Mouse (Mus musculus) heart, embryonic 11.5 days (tissue): ENCODE data around the gene Gne. TPM values are rescaled to one million over a fixed set of nuclear protein-coding genes. Genes with fewer than 3 reads are reported as not detected.
A peak's percentile ranks its signal among the peaks of the same experiment; 100 is the strongest.

Source experiments
- ATAC-seq: fragments of 200-750 bp; cut with Nextera tagmentation; replicated peaks from 2 replicates; pipeline ENCODE4 v1.8.0; 2017; ENCODE audit warnings: moderate library complexity; ENCODE audit not compliant: insufficient number of reproducible peaks, low FRiP score, low TSS enrichment
- H3K27ac ChIP-seq: fragments of 300-500 bp; sonication (generic); 2 replicates; pipeline ENCODE4 v1.5.1; 2014; ENCODE audit warnings: mild to moderate bottlenecking, low read depth, low read length
- H3K27me3 ChIP-seq: fragments of 300-500 bp; sonication (generic); 2 replicates; pipeline ENCODE4 v1.6.1; 2014; ENCODE audit warnings: mild to moderate bottlenecking, low read length, mixed read lengths; ENCODE audit not compliant: control insufficient read depth, insufficient read depth
- H3K36me3 ChIP-seq: fragments of 300-500 bp; sonication (generic); 2 replicates; pipeline ENCODE4 v1.6.1; 2014; ENCODE audit warnings: mild to moderate bottlenecking, low read length, moderate library complexity, mixed read lengths; ENCODE audit not compliant: control insufficient read depth, insufficient read depth
- H3K4me1 ChIP-seq: fragments of 300-500 bp; sonication (generic); 2 replicates; pipeline ENCODE4 v1.6.1; 2014; ENCODE audit warnings: low read length; ENCODE audit not compliant: control insufficient read depth, insufficient read depth
- H3K4me2 ChIP-seq: fragments of 300-500 bp; sonication (generic); 2 replicates; pipeline ENCODE4 v1.6.1; 2014; ENCODE audit warnings: mild to moderate bottlenecking, moderate library complexity
- H3K4me3 ChIP-seq: fragments of 300-500 bp; sonication (generic); 2 replicates; pipeline ENCODE4 v1.5.1; 2014; ENCODE audit warnings: low read depth, low read length
- H3K9ac ChIP-seq: fragments of 300-500 bp; sonication (generic); 2 replicates; pipeline ENCODE4 v1.6.1; 2014; ENCODE audit warnings: mild to moderate bottlenecking, low read depth, low read length, moderate library complexity
- H3K9me3 ChIP-seq: fragments of 300-500 bp; sonication (generic); replicated peaks from 2 replicates; pipeline ENCODE4 v1.6.1; 2016; ENCODE audit warnings: low read length; ENCODE audit not compliant: control insufficient read depth
- WGBS: fragments of 180-500 bp; shearing (Covaris S2); extraction: QIAGEN DNeasy Blood & Tissue Kit; methylation state at CpG from one replicate; pipeline ENCODE4 v1.1.7; 2014; ENCODE audit not compliant: insufficient replicate concordance; 5-methylcytosine and 5-hydroxymethylcytosine counted together
- polyA plus RNA-seq: library from polyadenylated mRNA; unstranded; fragments of >200 nt; fragmentation: Nextera tagmentation; extraction: Ambion mirVana; gene quantifications from 2 replicates; pipeline ENCODE4 v1.2.1, GENCODE M21; 2014

The Gne gene
- polyA plus RNA-seq = 31.1 and 32.1 TPM in 2 replicates

DNA sequence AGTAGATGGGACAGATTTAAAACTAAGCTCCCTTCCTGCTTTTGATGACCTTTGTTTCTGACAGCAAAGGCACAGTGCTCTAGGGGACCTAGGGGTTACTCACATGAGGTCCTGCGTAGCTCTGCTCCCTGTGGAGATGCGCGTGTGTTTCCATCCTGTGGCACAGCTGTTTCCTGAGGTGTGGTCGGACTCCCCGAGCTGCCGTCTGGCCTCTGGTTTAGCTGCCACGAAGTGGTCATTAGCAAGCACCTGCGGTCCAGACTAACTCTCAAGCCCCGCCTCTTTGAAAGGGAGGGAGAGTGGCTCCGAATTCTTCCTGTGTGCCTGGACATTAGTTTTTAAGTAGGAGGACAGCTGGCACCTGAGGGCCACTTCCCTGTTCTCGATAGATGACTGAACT, at the start of gene Gne:
Gene Gne, minus strand, starts transcription at position 233 of the 400 bp plus-strand sequence.
- WGBS = 15% methylated on average over 11 of the region's 11 CpGs

DNA sequence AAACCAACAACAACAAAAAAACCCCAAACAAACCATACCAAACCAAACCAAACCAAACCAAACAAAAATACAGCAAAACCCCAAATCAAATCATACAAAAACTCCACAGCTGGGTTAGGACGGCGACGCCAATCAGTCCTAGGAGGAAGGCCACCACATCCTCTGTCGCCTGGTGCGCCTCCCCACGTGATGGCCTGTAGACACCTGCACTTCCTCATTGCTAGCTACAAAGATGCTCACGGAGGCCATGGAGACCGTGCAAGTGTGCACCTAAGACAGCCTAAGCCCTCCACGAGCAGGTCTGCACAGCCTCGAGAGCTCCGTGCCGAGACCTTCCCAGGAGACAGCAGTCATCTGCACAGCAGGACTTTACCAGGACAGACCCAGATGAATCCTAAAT, 42.8 kb upstream of the Gne start:
- Histone ChIP-seq H3K4me3 (no peak overlapping the region), H3K36me3 (peaks cover 17% of the 10 kb centered on the region), H3K4me2 (no peak overlapping the region), H3K9me3 (no peaks in the 10 kb centered on the region), H3K27ac (no peak overlapping the region), H3K27me3 (no peaks in the 10 kb centered on the region), H3K9ac (no peak overlapping the region), H3K4me1 (no peaks in the 10 kb centered on the region)
- ATAC-seq = no peak
- 94% methylated on average over 12 of the region's 12 CpGs for WGBS

More for the DNA sequence above, at the start of gene Gne:
- Histone ChIP-seq H3K27me3 (no peaks in the 10 kb centered on the region), H3K4me2 (peak within 1 kb of the TSS; percentile 23; the same call in 1 of the 2 replicates), H3K4me1 (no peaks in the 10 kb centered on the region), H3K4me3 (no peak within 1 kb of the TSS), H3K36me3 (no peaks in the 10 kb centered on the region), H3K9me3 (no peaks in the 10 kb centered on the region), H3K9ac (no peak within 1 kb of the TSS; the same call in 1 of the 2 replicates), H3K27ac (no peak within 1 kb of the TSS)
- ATAC-seq = no peak

DNA sequence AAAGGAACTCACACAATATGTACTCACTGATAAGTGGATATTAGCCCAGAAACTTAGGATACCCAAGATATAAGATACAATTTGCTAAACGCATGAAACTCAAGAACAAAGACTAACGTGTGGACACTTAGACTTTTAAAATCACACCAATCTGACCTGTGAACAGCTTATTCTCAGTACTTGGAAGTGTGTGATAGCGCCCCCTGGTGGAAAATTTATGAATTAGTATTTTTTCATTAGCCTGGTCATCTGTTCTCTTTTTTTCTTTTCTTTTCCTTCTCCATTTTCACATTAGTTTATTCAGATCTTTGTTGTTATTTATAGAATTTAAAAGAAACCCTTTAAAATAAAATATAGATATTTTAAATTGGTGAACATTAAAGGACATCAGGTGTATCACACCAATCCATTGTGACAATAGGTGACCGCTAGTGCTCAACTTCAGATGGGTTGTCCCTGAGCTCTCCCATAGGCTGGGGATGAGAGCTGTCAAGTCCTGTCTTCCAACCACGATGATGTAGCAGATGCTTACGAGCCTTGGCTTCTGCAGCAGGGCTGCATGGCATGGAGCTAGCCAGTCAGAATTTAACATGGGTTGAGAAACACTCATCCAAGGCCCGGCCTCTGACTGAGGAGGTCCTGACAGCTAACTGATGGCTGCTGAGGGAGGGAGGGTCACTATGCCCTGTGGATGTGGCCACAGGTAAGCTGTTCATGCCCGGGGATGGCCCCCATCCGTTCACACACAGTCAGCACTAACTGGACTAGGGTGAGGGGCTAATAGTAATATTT, 35.6 kb upstream of the Gne start:
- no peak for ATAC-seq
- WGBS = 51% methylated on average over 9 of the region's 9 CpGs
- no peak overlapping the region for H3K27ac ChIP-seq

DNA sequence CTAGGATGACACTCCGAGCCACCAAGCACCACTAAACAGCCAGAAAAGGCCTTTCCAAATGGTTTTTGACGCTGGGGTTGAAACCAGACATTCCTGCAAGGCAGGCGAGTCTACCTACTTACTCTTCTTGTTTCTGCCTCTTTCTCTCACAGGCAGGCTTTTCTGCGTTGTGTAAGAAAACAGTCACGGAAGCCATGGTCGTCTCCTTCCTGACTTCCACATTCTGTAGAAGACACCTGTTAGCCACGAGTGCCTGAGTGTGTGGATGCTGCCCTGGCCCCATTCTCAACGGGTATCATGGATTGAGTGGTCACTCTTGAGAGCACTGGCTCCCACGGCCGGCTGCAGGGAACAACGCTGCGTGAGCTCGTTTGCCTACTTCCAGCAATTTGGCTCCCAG, 31.1 kb upstream of the Gne start:
- ATAC-seq = no peak
- H3K4me3 ChIP-seq = no peak overlapping the region
- no peak overlapping the region for H3K4me2 ChIP-seq
- 0 out of 2 replicates have a peak, but pooled peaks cover 6% of the 10 kb centered on the region for H3K4me1 ChIP-seq
- no peaks in the 10 kb centered on the region for H3K36me3 ChIP-seq
- no peak overlapping the region for H3K27ac ChIP-seq
- H3K9me3 ChIP-seq = no peaks in the 10 kb centered on the region
- 84% methylated on average over 13 of the region's 13 CpGs for WGBS
- no peaks in the 10 kb centered on the region for H3K27me3 ChIP-seq
- no peak overlapping the region for H3K9ac ChIP-seq

More for the DNA sequence above, 35.6 kb upstream of the Gne start:
- no peak overlapping the region for H3K9ac ChIP-seq
- H3K4me1 ChIP-seq = no peaks in the 10 kb centered on the region
- no peaks in the 10 kb centered on the region for H3K36me3 ChIP-seq
- no peaks in the 10 kb centered on the region for H3K9me3 ChIP-seq
- H3K4me3 ChIP-seq = no peak overlapping the region
- H3K4me2 ChIP-seq = no peak overlapping the region
- H3K27me3 ChIP-seq = no peaks in the 10 kb centered on the region

DNA sequence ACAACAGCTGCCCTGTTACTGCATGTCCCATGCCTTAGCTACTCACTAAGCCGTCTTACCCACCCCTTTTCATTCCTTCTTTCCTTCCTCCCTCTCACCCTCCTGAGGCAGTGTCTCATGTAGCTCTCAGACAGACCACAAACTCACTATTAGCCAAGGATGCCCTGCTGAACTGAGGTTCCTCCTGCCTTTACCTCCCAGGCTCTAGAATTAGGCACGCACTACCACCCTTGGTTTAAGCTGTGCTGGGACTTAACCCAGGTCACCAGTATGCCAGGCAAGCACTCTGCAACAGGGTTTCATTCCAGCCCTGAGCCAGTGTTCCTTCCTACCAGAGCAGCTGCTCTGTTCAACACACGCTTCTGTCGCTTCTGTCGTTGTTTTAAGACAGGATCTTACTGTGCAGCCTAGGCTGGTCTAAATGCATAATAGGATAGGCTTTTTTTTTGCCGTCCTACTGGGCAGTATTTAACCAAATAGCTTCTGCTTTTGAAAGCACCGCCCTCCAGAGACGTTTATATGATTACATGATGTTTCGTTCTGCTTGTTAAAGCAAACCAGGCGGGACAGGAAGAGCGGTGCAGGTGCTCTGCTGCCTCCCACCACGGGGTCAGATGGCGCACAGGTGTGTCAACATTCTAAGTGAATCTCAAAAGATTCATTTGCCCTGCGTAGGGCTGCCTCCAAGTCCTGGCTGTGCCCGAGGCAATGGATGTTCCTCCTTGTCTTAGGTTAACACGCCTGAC, 29.6 kb upstream of the Gne start:
- no peaks in the 10 kb centered on the region for H3K9me3 ChIP-seq
- H3K9ac ChIP-seq = no peak overlapping the region
- no peak; the same call in 1 of the 2 replicates for ATAC-seq
- no peaks in the 10 kb centered on the region for H3K36me3 ChIP-seq
- H3K27ac ChIP-seq = no peak overlapping the region
- 48% methylated on average over 16 of the region's 16 CpGs for WGBS
- no peak overlapping the region for H3K4me3 ChIP-seq
- H3K4me1 ChIP-seq = 0 out of 2 replicates have a peak, but pooled peaks cover 6% of the 10 kb centered on the region
- H3K4me2 ChIP-seq = no peak overlapping the region
- H3K27me3 ChIP-seq = no peaks in the 10 kb centered on the region

DNA sequence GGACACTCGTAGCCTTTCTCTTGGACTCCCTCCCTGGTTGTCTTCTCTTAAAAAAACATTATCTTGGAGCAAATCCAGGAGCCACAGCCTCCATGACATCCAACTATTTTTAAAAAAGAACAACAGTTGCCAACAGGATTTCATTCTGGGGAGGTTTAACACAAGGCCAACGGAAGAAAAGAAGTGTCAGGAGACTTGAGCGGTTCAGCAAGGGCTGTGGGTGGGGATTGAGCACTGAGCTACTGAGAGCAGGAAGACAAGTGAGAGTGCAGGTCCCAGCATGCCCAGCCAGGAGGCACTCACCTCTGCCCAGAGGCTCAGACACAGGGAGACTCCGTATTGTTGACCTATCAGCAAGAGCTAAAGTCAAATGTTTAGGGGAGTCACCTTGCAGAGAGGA, 28.8 kb upstream of the Gne start:
- H3K9ac ChIP-seq = no peak overlapping the region
- ATAC-seq = no peak
- H3K4me2 ChIP-seq = 0 out of 2 replicates have a peak overlapping the region, but pooled peaks have one; percentile 2
- no peaks in the 10 kb centered on the region for H3K36me3 ChIP-seq
- 17% methylated on average over 4 of the region's 4 CpGs for WGBS
- 0 out of 2 replicates have a peak, but pooled peaks cover 6% of the 10 kb centered on the region for H3K4me1 ChIP-seq
- no peak overlapping the region for H3K4me3 ChIP-seq
- no peaks in the 10 kb centered on the region for H3K27me3 ChIP-seq
- H3K9me3 ChIP-seq = no peaks in the 10 kb centered on the region
- no peak overlapping the region for H3K27ac ChIP-seq

DNA sequence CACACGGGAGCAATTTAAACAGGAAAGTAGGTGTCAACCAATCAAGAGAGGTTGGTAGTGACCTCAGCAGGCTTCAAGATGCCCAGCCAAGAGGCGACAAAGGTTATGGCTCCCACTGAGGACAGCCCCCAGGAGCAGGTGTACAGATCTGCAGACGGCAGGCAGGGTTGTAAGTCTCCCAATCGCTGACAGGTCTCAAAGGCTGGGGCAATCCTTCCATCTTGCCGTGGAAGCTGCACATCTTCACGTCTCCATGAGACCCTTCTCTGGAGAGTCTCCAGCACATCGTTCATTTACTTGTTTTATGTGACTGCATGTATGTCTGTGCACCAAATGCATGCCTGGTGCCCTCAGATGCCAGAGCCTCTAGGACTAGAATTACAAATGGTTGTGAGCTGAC, 26.8 kb upstream of the Gne start:
- H3K27ac ChIP-seq = no peak overlapping the region
- WGBS = 75% methylated on average over 7 of the region's 7 CpGs
- H3K36me3 ChIP-seq = no peaks in the 10 kb centered on the region
- H3K9me3 ChIP-seq = no peaks in the 10 kb centered on the region
- H3K4me3 ChIP-seq = no peak overlapping the region
- H3K27me3 ChIP-seq = no peaks in the 10 kb centered on the region
- no peak overlapping the region for H3K4me2 ChIP-seq
- no peak overlapping the region for H3K9ac ChIP-seq
- 0 out of 2 replicates have a peak, but pooled peaks cover 6% of the 10 kb centered on the region for H3K4me1 ChIP-seq
- no peak for ATAC-seq

DNA sequence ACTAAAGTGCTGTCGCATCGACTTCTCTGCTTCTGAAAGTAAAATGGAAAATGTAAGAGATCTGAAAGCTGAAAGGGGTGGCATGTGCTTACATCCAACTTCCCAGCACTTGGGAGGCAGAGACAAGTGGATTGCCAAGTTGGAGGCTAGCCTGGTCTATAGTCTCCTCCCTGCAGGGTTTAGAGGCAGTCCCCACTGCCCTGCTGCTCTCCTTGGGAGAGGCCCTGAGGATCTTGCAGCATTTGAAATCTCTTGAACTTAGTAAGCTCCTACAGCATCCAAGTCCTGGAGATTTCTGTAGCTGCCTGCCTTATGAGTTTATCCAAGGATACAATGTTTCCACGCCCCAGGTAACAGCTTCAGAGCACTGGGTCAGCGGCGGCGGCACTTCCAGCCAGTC, 24.3 kb upstream of the Gne start:
- Histone ChIP-seq H3K4me1 (peaks cover 16% of the 10 kb centered on the region; the same call in 1 of the 2 replicates), H3K9ac (no peak overlapping the region), H3K36me3 (no peaks in the 10 kb centered on the region), H3K4me3 (no peak overlapping the region), H3K27me3 (no peaks in the 10 kb centered on the region), H3K4me2 (no peak overlapping the region), H3K9me3 (no peaks in the 10 kb centered on the region), H3K27ac (no peak overlapping the region)
- ATAC-seq = no peak
- 88% methylated on average over 6 of the region's 6 CpGs for WGBS
